Mouse (Mus musculus) neural tube, embryonic 15.5 days (tissue): Measurements from ENCODE around the gene Drc1. TPM values are rescaled to one million over a fixed set of nuclear protein-coding genes. Genes with fewer than 3 reads are reported as not detected.

Experiments
- ATAC-seq: fragments of 200-750 bp; cut with Nextera tagmentation; 2 replicates; pipeline ENCODE4 v1.8.0; 2017; ENCODE audit warnings: mild to moderate bottlenecking, moderate TSS enrichment, moderate library complexity; ENCODE audit not compliant: low FRiP score
- H3K27ac ChIP-seq: fragments of 300-500 bp; sonication (generic); replicated peaks from 2 replicates; pipeline ENCODE4 v1.5.1; 2015; ENCODE audit warnings: mild to moderate bottlenecking, inconsistent platforms
- H3K27me3 ChIP-seq: fragments of 300-500 bp; sonication (generic); replicated peaks from 2 replicates; pipeline ENCODE4 v1.6.1; 2015; ENCODE audit warnings: inconsistent platforms
- H3K36me3 ChIP-seq: fragments of 300-500 bp; sonication (generic); 2 replicates; pipeline ENCODE4 v1.6.1; 2015; ENCODE audit warnings: inconsistent platforms
- H3K4me1 ChIP-seq: fragments of 300-500 bp; sonication (generic); 2 replicates; pipeline ENCODE4 v1.6.1; 2015; ENCODE audit warnings: inconsistent platforms
- H3K4me2 ChIP-seq: fragments of 300-500 bp; sonication (generic); 2 replicates; pipeline ENCODE4 v1.6.1; 2015; ENCODE audit warnings: inconsistent platforms, mild to moderate bottlenecking, moderate library complexity
- H3K4me3 ChIP-seq: fragments of 300-500 bp; sonication (generic); replicated peaks from 2 replicates; pipeline ENCODE4 v1.5.1; 2015; ENCODE audit warnings: mild to moderate bottlenecking, inconsistent platforms
- H3K9ac ChIP-seq: fragments of 300-500 bp; sonication (generic); replicated peaks from 2 replicates; pipeline ENCODE4 v1.6.1; 2015; ENCODE audit warnings: mild to moderate bottlenecking, inconsistent platforms
- H3K9me3 ChIP-seq: fragments of 300-500 bp; sonication (generic); replicated peaks from 2 replicates; pipeline ENCODE4 v1.6.1; 2016; ENCODE audit warnings: inconsistent platforms
- WGBS: fragments of 180-500 bp; shearing (Covaris S2); methylation state at CpG from one replicate; pipeline ENCODE4 v1.1.7; 2015; ENCODE audit warnings: mixed read lengths; 5-methylcytosine and 5-hydroxymethylcytosine counted together
- polyA plus RNA-seq: library from polyadenylated mRNA; unstranded; fragments of >200 nt; fragmentation: Nextera tagmentation; extraction: Ambion mirVana; gene quantifications from 2 replicates; pipeline ENCODE4 v1.2.1, GENCODE M21; 2015

The Drc1 gene
- polyA plus RNA-seq = 4.1 and 7.1 TPM in 2 replicates

DNA sequence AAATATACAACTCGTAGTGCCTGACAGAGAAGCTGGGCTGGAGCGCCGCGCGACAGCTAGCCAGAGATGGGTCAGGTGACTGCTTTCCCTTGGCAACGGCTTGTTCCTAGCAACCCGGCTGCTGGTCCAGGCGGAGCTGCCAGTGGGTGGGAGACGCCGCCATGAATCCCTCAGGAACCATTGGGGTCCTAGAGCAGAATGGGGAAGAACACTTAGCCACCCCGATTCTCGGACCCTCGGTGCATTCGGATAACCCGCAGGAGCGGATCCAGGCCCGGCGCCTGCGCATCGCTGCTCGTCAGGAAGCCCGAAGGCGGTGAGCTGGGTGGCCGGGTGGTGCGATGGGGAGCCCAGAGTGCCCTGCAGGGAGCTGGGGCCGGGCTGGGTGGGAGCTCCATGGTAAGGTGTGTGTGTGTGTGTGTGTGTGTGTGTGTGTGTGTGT is at the start of gene Drc1:
Gene Drc1 (plus strand): TSS at position 98 of the 442 bp plus-strand sequence.
- peaks cover 9% of the 10 kb centered on the region for H3K4me1 ChIP-seq

DNA sequence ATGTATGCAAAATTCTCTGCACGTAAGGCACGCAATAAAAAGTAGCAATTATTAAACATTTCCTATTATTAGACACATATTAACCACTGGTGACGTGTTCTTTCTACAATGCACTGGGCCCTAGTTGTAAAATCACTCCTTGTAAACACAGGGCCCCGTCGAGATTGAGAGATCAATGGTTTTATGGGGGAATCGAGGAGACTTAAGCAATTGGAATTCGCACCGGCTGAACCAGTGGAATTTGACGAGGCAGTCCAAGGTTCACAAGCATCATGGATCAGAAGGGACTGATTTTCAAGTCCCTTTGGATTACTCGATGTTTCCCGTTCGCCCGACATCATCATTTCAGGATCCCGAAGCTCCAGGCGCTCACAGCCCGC is 49.3 kb upstream of the Drc1 start:
- WGBS = 30% methylated on average over 16 of the region's 16 CpGs
- peaks cover 3% of the 10 kb centered on the region; the same call in 1 of the 2 replicates for H3K36me3 ChIP-seq
- peak overlapping the region; percentile 74 for H3K9ac ChIP-seq
- peak overlapping the region; percentile 87 for H3K4me3 ChIP-seq
- H3K27me3 ChIP-seq = no peaks in the 10 kb centered on the region
- H3K4me1 ChIP-seq = peaks cover 37% of the 10 kb centered on the region
- H3K9me3 ChIP-seq = no peaks in the 10 kb centered on the region
- H3K27ac ChIP-seq = peak overlapping the region; percentile 90
- H3K4me2 ChIP-seq = peak overlapping the region; percentile 79
- ATAC-seq = peak; percentile 7; the same call in 1 of the 2 replicates

More for the DNA sequence above, at the start of gene Drc1:
- Histone ChIP-seq H3K36me3 (no peaks in the 10 kb centered on the region), H3K9me3 (0 out of 2 replicates have a peak, but pooled peaks cover 5% of the 10 kb centered on the region), H3K9ac (peak within 1 kb of the TSS; percentile 62), H3K27ac (peak within 1 kb of the TSS; percentile 56), H3K4me2 (peak within 1 kb of the TSS; percentile 85), H3K27me3 (no peaks in the 10 kb centered on the region), H3K4me3 (peak within 1 kb of the TSS; percentile 56)
- ATAC-seq = peak; percentile 93
- WGBS = 2% methylated on average over 26 of the region's 26 CpGs

DNA sequence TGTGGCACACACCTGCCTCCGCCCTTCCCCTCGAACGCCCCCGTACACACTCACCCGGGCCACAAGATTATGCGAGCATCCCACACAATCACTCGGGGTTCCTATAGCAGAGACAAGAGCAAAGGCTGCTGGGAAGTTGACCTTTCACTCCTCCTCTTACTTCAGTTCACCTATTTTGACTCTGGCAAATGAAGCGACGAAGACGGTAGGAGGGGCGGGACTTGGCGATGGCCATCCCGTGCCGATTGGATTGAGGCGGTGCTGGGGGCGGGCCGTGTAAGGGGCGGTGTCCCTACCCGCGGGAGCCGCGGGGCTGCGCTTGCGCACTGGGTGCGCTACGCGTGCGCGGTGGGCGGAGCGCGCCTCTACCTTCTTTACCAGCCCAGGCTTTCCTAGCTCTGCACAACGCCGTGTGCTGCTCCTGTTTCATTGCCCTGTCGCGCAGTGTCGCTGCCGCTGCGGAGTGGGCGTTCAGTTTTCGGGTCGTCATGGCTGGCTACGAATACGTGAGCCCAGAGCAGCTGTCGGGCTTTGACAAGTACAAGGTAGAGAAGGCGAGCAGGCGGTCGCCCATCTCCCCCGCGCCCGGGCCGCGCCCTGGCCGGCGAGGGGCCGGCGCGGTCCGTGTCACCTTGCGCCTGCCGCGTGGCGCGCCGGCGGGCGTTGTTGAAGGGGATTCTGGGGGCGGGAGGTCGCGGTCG is 48.8 kb upstream of the Drc1 start, which contains the start of gene Selenoi:
Gene Selenoi (plus strand): TSS at position 311 of the 701 bp plus-strand sequence.
- peaks cover 37% of the 10 kb centered on the region for H3K4me1 ChIP-seq
- WGBS = 1% methylated on average over 69 of the region's 71 CpGs
- H3K4me3 ChIP-seq = peak within 1 kb of the TSS; percentile 87
- H3K4me2 ChIP-seq = peak within 1 kb of the TSS; percentile 79
- H3K9ac ChIP-seq = peak within 1 kb of the TSS; percentile 87
- H3K27ac ChIP-seq = peak within 1 kb of the TSS; percentile 92
- H3K36me3 ChIP-seq = peaks cover 3% of the 10 kb centered on the region; the same call in 1 of the 2 replicates
- no peaks in the 10 kb centered on the region for H3K9me3 ChIP-seq
- no peaks in the 10 kb centered on the region for H3K27me3 ChIP-seq
- peak; percentile 100 for ATAC-seq

- peaks cover 3% of the 10 kb centered on the region; the same call in 1 of the 2 replicates for H3K36me3 ChIP-seq
- peak overlapping the region; percentile 79 for H3K4me2 ChIP-seq
- peak overlapping the region; percentile 87 for H3K9ac ChIP-seq
- no peaks in the 10 kb centered on the region for H3K9me3 ChIP-seq
- WGBS = 5% methylated on average over 15 of the region's 15 CpGs
- H3K27ac ChIP-seq = peak overlapping the region; percentile 92
- H3K4me1 ChIP-seq = peaks cover 37% of the 10 kb centered on the region
- ATAC-seq = 0 out of 2 replicates have a peak, but pooled peaks have one; percentile 4
- peak overlapping the region; percentile 87 for H3K4me3 ChIP-seq
- H3K27me3 ChIP-seq = no peaks in the 10 kb centered on the region
These were observed 48.1 kb upstream of the Drc1 start for GRCm38 (mm10) chr5:30233042-30233441.

DNA sequence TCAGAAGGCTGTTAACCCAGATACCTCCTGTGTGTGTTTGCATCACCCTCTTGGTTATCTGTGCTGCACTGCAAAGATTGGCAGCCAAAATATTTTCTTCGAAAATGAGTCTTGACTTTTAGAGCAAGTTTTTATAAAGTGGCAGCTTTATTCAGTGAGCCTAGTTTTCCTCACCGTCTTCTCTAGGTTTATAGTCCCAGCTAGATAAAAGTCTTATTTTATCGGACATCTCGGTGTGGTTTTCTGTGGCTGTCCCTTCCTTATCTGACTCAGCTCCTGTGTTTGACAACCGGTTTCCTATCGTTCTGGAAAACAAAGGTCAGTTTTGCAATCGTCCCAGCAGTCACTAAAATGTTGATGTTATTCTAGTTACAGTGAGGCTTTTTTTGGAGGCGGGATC is 47.2 kb upstream of the Drc1 start:
- Histone ChIP-seq H3K9me3 (no peaks in the 10 kb centered on the region), H3K9ac (peak overlapping the region; percentile 87), H3K27ac (no peak overlapping the region), H3K27me3 (no peaks in the 10 kb centered on the region), H3K4me3 (peak overlapping the region; percentile 87), H3K36me3 (peaks cover 3% of the 10 kb centered on the region; the same call in 1 of the 2 replicates), H3K4me2 (peak overlapping the region; percentile 79), H3K4me1 (peaks cover 37% of the 10 kb centered on the region)
- no peak for ATAC-seq
- 68% methylated on average over 8 of the region's 8 CpGs for WGBS

GRCm38 (mm10) chr5:30235641-30236126 is 45.5 kb upstream of the Drc1 start:
- Histone ChIP-seq H3K4me3 (no peak overlapping the region), H3K27me3 (no peaks in the 10 kb centered on the region), H3K4me1 (peaks cover 37% of the 10 kb centered on the region), H3K4me2 (no peak overlapping the region), H3K27ac (no peak overlapping the region), H3K36me3 (no peaks in the 10 kb centered on the region), H3K9ac (no peak overlapping the region), H3K9me3 (no peaks in the 10 kb centered on the region)
- ATAC-seq = no peak
- WGBS = 93% methylated on average over 2 of the region's 2 CpGs

DNA sequence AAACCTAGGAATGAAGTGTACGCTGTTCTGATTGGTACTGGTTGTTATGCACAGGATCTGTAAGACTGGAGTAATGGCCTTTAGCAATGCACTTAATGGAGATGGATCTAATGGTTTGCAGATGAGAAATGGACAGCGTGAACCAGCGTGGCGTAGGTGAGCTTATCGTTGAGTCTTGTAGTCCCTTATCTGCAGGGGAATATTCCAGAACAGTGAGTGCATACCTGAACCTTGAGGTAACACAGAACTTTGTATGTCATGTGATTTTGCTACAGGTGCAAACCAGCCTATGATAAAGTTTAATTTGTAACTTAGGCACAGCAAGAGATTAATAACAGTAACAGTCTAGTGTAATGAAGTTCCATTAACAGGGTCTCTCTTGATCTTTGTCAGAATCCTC is 42.7 kb upstream of the Drc1 start:
- 98% methylated on average over 5 of the region's 5 CpGs for WGBS
- Histone ChIP-seq H3K4me2 (no peak overlapping the region), H3K9me3 (no peaks in the 10 kb centered on the region), H3K27me3 (no peaks in the 10 kb centered on the region), H3K9ac (no peak overlapping the region), H3K27ac (no peak overlapping the region), H3K4me3 (no peak overlapping the region), H3K4me1 (peaks cover 35% of the 10 kb centered on the region), H3K36me3 (no peaks in the 10 kb centered on the region)
- no peak for ATAC-seq

GRCm38 (mm10) chr5:30240552-30240951 is 40.6 kb upstream of the Drc1 start:
- no peaks in the 10 kb centered on the region for H3K27me3 ChIP-seq
- peaks cover 21% of the 10 kb centered on the region for H3K4me1 ChIP-seq
- H3K4me3 ChIP-seq = no peak overlapping the region
- 93% methylated on average over 7 of the region's 7 CpGs for WGBS
- no peak for ATAC-seq
- H3K9me3 ChIP-seq = no peaks in the 10 kb centered on the region
- H3K36me3 ChIP-seq = no peaks in the 10 kb centered on the region
- H3K4me2 ChIP-seq = no peak overlapping the region
- no peak overlapping the region for H3K9ac ChIP-seq
- H3K27ac ChIP-seq = no peak overlapping the region

- Histone ChIP-seq H3K4me1 (peaks cover 16% of the 10 kb centered on the region), H3K4me2 (no peak overlapping the region), H3K4me3 (no peak overlapping the region), H3K9me3 (no peaks in the 10 kb centered on the region), H3K27me3 (no peaks in the 10 kb centered on the region), H3K36me3 (no peaks in the 10 kb centered on the region), H3K9ac (no peak overlapping the region), H3K27ac (no peak overlapping the region)
- no peak for ATAC-seq
- 22% methylated on average over 1 of the region's 1 CpGs for WGBS
These were observed 38.8 kb upstream of the Drc1 start for GRCm38 (mm10) chr5:30242410-30242809.

DNA sequence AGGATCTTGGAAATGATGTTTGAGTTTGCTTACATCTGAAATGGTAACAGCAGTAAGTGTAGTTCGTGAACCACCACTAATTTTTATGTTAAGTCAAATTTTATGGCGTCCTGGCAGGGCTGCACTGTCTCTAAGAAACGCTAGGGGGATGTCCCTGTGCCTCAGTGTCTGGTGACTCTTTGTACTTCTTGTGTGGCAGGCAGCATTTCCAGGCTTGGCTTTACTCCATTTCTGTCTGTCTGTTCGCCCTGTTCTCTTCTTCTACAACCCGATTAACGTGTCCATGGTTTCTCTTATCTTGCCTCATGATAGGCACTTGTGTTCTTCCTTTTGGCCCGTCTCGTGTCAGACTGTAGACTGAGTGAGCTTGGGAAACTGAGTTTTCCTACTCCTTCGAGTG is 37.4 kb upstream of the Drc1 start:
- ATAC-seq = no peak
- H3K27ac ChIP-seq = no peak overlapping the region
- H3K9ac ChIP-seq = no peak overlapping the region
- H3K9me3 ChIP-seq = no peaks in the 10 kb centered on the region
- no peak overlapping the region for H3K4me2 ChIP-seq
- H3K4me1 ChIP-seq = peaks cover 16% of the 10 kb centered on the region
- H3K4me3 ChIP-seq = no peak overlapping the region
- peaks cover under 1% of the 10 kb centered on the region; the same call in 1 of the 2 replicates for H3K36me3 ChIP-seq
- no peaks in the 10 kb centered on the region for H3K27me3 ChIP-seq
- WGBS = 55% methylated on average over 9 of the region's 9 CpGs

DNA sequence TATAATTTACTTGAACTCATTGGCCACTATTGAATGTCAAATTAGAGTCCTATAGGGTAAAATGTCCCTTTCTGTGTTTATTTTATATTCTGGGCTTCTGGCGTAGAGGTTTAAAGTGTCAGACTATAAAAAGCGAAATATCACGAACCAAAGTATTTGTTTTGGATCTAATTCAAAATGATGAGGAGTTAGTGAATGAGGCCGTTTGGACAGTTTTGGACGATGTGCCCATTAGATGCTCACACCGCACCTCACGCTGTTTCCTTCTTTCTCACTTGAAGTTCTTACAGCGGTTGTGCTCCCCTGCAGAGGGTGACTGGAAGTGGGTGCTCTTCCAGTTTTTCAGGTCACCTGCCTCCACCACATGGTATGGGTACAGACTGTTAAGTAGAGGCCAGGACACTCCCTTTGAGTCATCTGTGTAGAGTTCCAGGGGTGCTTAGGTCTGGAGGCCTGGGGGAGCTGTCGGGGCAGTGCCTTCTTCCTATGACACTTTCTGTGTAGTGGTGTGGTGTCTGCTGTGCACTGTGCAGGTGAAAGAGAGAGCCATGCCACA is 35.2 kb upstream of the Drc1 start:
- 88% methylated on average over 9 of the region's 9 CpGs for WGBS
- H3K4me3 ChIP-seq = no peak overlapping the region

DNA sequence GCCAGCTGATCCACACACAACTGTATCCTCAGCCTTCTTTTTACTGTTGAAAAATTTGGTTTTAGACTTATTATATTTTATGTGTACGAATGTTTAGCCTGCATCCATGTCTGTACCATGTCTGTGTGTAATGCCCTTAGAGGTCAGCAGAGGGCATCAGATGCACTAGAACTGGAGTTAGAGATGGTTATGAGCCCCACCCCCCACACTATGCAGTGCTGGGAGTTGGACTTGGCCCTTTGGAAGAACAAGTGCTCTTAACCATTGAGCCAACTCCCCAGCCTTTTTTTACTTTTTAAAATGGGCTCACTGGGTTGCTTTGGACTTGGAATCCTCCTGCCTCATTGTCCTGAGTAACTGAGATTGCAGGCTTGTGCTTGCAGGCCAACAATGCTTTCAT is 33.5 kb upstream of the Drc1 start:
- Histone ChIP-seq H3K9me3 (no peaks in the 10 kb centered on the region), H3K27me3 (no peaks in the 10 kb centered on the region), H3K4me2 (no peak overlapping the region), H3K9ac (no peak overlapping the region), H3K27ac (no peak overlapping the region), H3K4me1 (peaks cover 9% of the 10 kb centered on the region), H3K36me3 (peaks cover 15% of the 10 kb centered on the region), H3K4me3 (no peak overlapping the region)
- WGBS = 100% methylated on average over 1 of the region's 1 CpGs
- ATAC-seq = no peak

More for the DNA sequence above, 35.2 kb upstream of the Drc1 start:
- Histone ChIP-seq H3K4me2 (no peak overlapping the region), H3K36me3 (peaks cover 10% of the 10 kb centered on the region), H3K4me1 (peaks cover 16% of the 10 kb centered on the region), H3K9ac (no peak overlapping the region), H3K9me3 (no peaks in the 10 kb centered on the region), H3K27ac (no peak overlapping the region), H3K27me3 (no peaks in the 10 kb centered on the region)
- no peak for ATAC-seq
